Mouse (Mus musculus): ENCODE measurements at regions not wholly inside any gene's neighbourhood (a gene's known extent, or its start where the extent isn't known, plus 50 kb on each side); places are given as distances from the start of the nearest gene placed in this dataset.

- Histone ChIP-seq H3K4me3 (no peak overlapping the region), H3K27me3 (ENCODE audit: low read depth, poor library complexity, severe bottlenecking) (no peaks in the 10 kb centered on the region), H3K27ac (no peak overlapping the region), H3K36me3 (no peaks in the 10 kb centered on the region), H3K4me1 (no peaks in the 10 kb centered on the region), H3K9me3 (replicated peaks) (no peaks in the 10 kb centered on the region)
- no peak for DNase-seq (ENCODE audit: low spot score)
These were observed 286.2 kb downstream of the Rnf144a start for GRCm38 (mm10) chr12:26128851-26129250.

- Histone ChIP-seq H3K4me1 (no peaks in the 10 kb centered on the region), H3K27me3 (ENCODE audit: low read depth, poor library complexity, severe bottlenecking) (no peaks in the 10 kb centered on the region), H3K36me3 (no peaks in the 10 kb centered on the region), H3K9me3 (replicated peaks) (no peaks in the 10 kb centered on the region), H3K27ac (no peak overlapping the region), H3K4me3 (no peak overlapping the region)
- WGBS, result 94% methylated on average over 9 of the region's 9 CpGs
- no peak for DNase-seq (ENCODE audit: low spot score)
These were observed 288.8 kb downstream of the Rnf144a start for GRCm38 (mm10) chr12:26126260-26126659.

GRCm38 (mm10) chr12:26124211-26124610 lies 290.8 kb downstream of the Rnf144a start:
- 91% methylated on average over 2 of the region's 2 CpGs for WGBS
- Histone ChIP-seq H3K4me3 (no peak overlapping the region), H3K27me3 (ENCODE audit: low read depth, poor library complexity, severe bottlenecking) (no peaks in the 10 kb centered on the region), H3K27ac (no peak overlapping the region), H3K9me3 (replicated peaks) (no peaks in the 10 kb centered on the region), H3K36me3 (no peaks in the 10 kb centered on the region), H3K4me1 (no peaks in the 10 kb centered on the region)
- DNase-seq (ENCODE audit: low spot score), result no peak

- no peaks in the 10 kb centered on the region for H3K9me3 ChIP-seq (replicated peaks)
- no peak for DNase-seq (ENCODE audit: low spot score)
- no peaks in the 10 kb centered on the region for H3K27me3 ChIP-seq (ENCODE audit: low read depth, poor library complexity, severe bottlenecking)
- no peaks in the 10 kb centered on the region for H3K36me3 ChIP-seq
- H3K27ac ChIP-seq, result no peak overlapping the region
- no peaks in the 10 kb centered on the region for H3K4me1 ChIP-seq
- WGBS, result 79% methylated on average over 9 of the region's 9 CpGs
- no peak overlapping the region for H3K4me3 ChIP-seq
These were observed 299.6 kb downstream of the Rnf144a start for GRCm38 (mm10) chr12:26115339-26115912.

- no peak for DNase-seq (ENCODE audit: low spot score)
- no peaks in the 10 kb centered on the region for H3K9me3 ChIP-seq (replicated peaks)
- 90% methylated on average over 8 of the region's 8 CpGs for WGBS
- no peaks in the 10 kb centered on the region for H3K4me1 ChIP-seq
- H3K27ac ChIP-seq, result no peak overlapping the region
- no peaks in the 10 kb centered on the region for H3K36me3 ChIP-seq
- H3K4me3 ChIP-seq, result no peak overlapping the region
- no peaks in the 10 kb centered on the region for H3K27me3 ChIP-seq (ENCODE audit: low read depth, poor library complexity, severe bottlenecking)
These were observed 302.7 kb downstream of the Rnf144a start for GRCm38 (mm10) chr12:26112166-26113019.

GRCm38 (mm10) chr12:26109866-26110265 lies 305.2 kb downstream of the Rnf144a start:
- no peak overlapping the region for H3K27ac ChIP-seq
- no peaks in the 10 kb centered on the region for H3K9me3 ChIP-seq (replicated peaks)
- no peaks in the 10 kb centered on the region for H3K4me1 ChIP-seq
- no peak overlapping the region for H3K4me3 ChIP-seq
- no peaks in the 10 kb centered on the region for H3K36me3 ChIP-seq
- DNase-seq (ENCODE audit: low spot score), result no peak
- 88% methylated on average over 6 of the region's 6 CpGs for WGBS
- no peaks in the 10 kb centered on the region for H3K27me3 ChIP-seq (ENCODE audit: low read depth, poor library complexity, severe bottlenecking)

- Histone ChIP-seq H3K4me3 (no peak overlapping the region), H3K9me3 (replicated peaks) (no peaks in the 10 kb centered on the region), H3K36me3 (no peaks in the 10 kb centered on the region), H3K27ac (no peak overlapping the region), H3K4me1 (no peaks in the 10 kb centered on the region), H3K27me3 (ENCODE audit: low read depth, poor library complexity, severe bottlenecking) (no peaks in the 10 kb centered on the region)
- DNase-seq (ENCODE audit: low spot score), result no peak
- 89% methylated on average over 3 of the region's 3 CpGs for WGBS
These were observed 310.7 kb downstream of the Rnf144a start for GRCm38 (mm10) chr12:26104372-26104771.

- Histone ChIP-seq H3K4me1 (no peaks in the 10 kb centered on the region), H3K27ac (no peak overlapping the region), H3K4me3 (no peak overlapping the region), H3K36me3 (no peaks in the 10 kb centered on the region), H3K9me3 (replicated peaks) (no peaks in the 10 kb centered on the region), H3K27me3 (ENCODE audit: low read depth, poor library complexity, severe bottlenecking) (no peaks in the 10 kb centered on the region)
- no peak for DNase-seq (ENCODE audit: low spot score)
- WGBS, result 87% methylated on average over 4 of the region's 4 CpGs
These were observed 312.7 kb downstream of the Rnf144a start for GRCm38 (mm10) chr12:26102384-26102783.

- H3K27ac ChIP-seq, result no peak overlapping the region
- H3K36me3 ChIP-seq, result no peaks in the 10 kb centered on the region
- H3K4me1 ChIP-seq, result no peaks in the 10 kb centered on the region
- H3K27me3 ChIP-seq (ENCODE audit: low read depth, poor library complexity, severe bottlenecking), result no peaks in the 10 kb centered on the region
- WGBS, result 95% methylated on average over 2 of the region's 2 CpGs
- no peaks in the 10 kb centered on the region for H3K9me3 ChIP-seq (replicated peaks)
- H3K4me3 ChIP-seq, result no peak overlapping the region
- no peak for DNase-seq (ENCODE audit: low spot score)
These were observed 314.9 kb downstream of the Rnf144a start for GRCm38 (mm10) chr12:26100140-26100539.

GRCm38 (mm10) chr12:26099176-26099575 lies 315.9 kb downstream of the Rnf144a start:
- 89% methylated on average over 5 of the region's 5 CpGs for WGBS
- Histone ChIP-seq H3K4me3 (no peak overlapping the region), H3K27me3 (ENCODE audit: low read depth, poor library complexity, severe bottlenecking) (no peaks in the 10 kb centered on the region), H3K4me1 (no peaks in the 10 kb centered on the region), H3K9me3 (replicated peaks) (no peaks in the 10 kb centered on the region), H3K36me3 (no peaks in the 10 kb centered on the region), H3K27ac (no peak overlapping the region)
- DNase-seq (ENCODE audit: low spot score), result no peak

- H3K4me1 ChIP-seq, result no peaks in the 10 kb centered on the region
- H3K27me3 ChIP-seq (ENCODE audit: low read depth, poor library complexity, severe bottlenecking), result no peaks in the 10 kb centered on the region
- WGBS, result 79% methylated on average over 5 of the region's 5 CpGs
- no peak for DNase-seq (ENCODE audit: low spot score)
- no peak overlapping the region for H3K27ac ChIP-seq
- no peaks in the 10 kb centered on the region for H3K36me3 ChIP-seq
- H3K4me3 ChIP-seq, result no peak overlapping the region
- no peaks in the 10 kb centered on the region for H3K9me3 ChIP-seq (replicated peaks)
These were observed 322.7 kb downstream of the Rnf144a start for GRCm38 (mm10) chr12:26092311-26092710.

- Histone ChIP-seq H3K4me3 (no peak overlapping the region), H3K4me1 (no peaks in the 10 kb centered on the region), H3K27me3 (ENCODE audit: low read depth, poor library complexity, severe bottlenecking) (no peaks in the 10 kb centered on the region), H3K27ac (no peak overlapping the region), H3K9me3 (replicated peaks) (no peaks in the 10 kb centered on the region), H3K36me3 (no peaks in the 10 kb centered on the region)
- 80% methylated on average over 3 of the region's 3 CpGs for WGBS
- no peak for DNase-seq (ENCODE audit: low spot score)
These were observed 323.2 kb downstream of the Rnf144a start for GRCm38 (mm10) chr12:26091865-26092264.

- no peaks in the 10 kb centered on the region for H3K9me3 ChIP-seq (replicated peaks)
- no peak overlapping the region for H3K27ac ChIP-seq
- H3K36me3 ChIP-seq, result no peaks in the 10 kb centered on the region
- no peak for DNase-seq (ENCODE audit: low spot score)
- 96% methylated on average over 3 of the region's 3 CpGs for WGBS
- no peaks in the 10 kb centered on the region for H3K4me1 ChIP-seq
- H3K4me3 ChIP-seq, result no peak overlapping the region
- no peaks in the 10 kb centered on the region for H3K27me3 ChIP-seq (ENCODE audit: low read depth, poor library complexity, severe bottlenecking)
These were observed 326.7 kb downstream of the Rnf144a start for GRCm38 (mm10) chr12:26088389-26088788.
